Mouse (Mus musculus) macrophage (primary cell): Measurements from ENCODE around the gene Rex1bd. TPM values are rescaled to one million over a fixed set of nuclear protein-coding genes. Genes with fewer than 3 reads are reported as not detected.
A peak's percentile ranks its signal among the peaks of the same experiment; 100 is the strongest.

Experiments
- H3K27ac ChIP-seq: fragments of 350-480 bp; formaldehyde crosslinking; 2 replicates; pipeline ENCODE4 v1.9.0; 2021
- H3K36me3 ChIP-seq: fragments of 350-480 bp; formaldehyde crosslinking; 2 replicates; pipeline ENCODE4 v1.9.0; 2021; ENCODE audit errors: inconsistent target
- H3K4me3 ChIP-seq: fragments of 350-480 bp; formaldehyde crosslinking; 2 replicates; pipeline ENCODE4 v1.9.0; 2021; ENCODE audit errors: inconsistent target
- H3K79me2 ChIP-seq: fragments of 350-480 bp; formaldehyde crosslinking; 2 replicates; pipeline ENCODE4 v1.9.0; 2021; ENCODE audit errors: inconsistent target
- WGBS: methylation state at CpG from one replicate; pipeline ENCODE4 v1.1.7; 2026; ENCODE audit warnings: inconsistent platforms; ENCODE audit not compliant: missing documents; 5-methylcytosine and 5-hydroxymethylcytosine counted together
- polyA plus RNA-seq: library from polyadenylated mRNA; stranded (reverse); fragments of 250-400 nt; gene quantifications from 3 replicates; pipeline ENCODE4 v1.2.4, GENCODE M21; 2018; ENCODE audit warnings: inconsistent platforms

The Rex1bd gene
- polyA plus RNA-seq, 1 experiment from 2014 or later: 37.3 TPM

DNA sequence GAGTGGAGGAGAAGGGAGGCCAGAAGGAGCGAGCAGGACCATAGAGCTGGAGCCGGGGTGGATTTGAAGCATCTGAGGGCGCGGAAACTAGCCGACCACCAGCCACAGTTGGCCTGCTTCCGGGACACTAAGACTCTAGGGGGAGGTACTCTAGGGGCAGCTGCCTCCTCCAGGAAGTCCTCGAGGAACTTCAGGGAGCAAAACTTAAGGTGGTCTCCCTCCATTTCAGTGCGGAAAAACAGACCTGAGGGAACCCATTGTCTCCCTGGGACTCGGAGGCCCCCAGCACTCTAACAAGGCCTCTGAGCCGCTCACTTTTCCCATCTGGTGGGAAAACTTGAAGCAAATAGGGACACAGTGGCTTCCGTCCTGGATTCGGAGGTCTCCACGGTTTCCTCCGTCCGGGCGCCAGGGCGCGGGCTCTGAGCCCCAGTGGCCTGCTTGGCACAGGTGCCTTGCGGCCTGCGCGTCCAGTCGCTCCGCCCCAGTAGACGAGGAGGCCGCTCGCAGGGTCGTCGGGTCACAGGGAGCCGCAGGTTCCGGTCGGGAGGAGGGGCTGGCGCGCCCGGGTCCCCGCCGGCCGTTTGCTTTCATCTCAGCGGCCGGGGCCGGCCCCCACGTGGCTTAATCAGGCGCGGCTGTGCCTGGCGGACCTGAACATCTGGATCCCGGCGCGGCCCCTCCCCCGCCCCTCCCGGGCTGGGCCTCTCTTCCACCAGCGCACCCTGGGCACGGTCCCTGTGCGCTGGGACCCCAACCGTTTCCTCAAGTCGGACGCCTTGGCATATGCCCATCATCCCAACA is 18.4 kb downstream of the Rex1bd start:
- H3K36me3 ChIP-seq: no peaks in the 10 kb centered on the region
- WGBS: 6% methylated on average over 53 of the region's 55 CpGs
- no peak overlapping the region for H3K27ac ChIP-seq
- H3K4me3 ChIP-seq: no peak overlapping the region
- no peaks in the 10 kb centered on the region for H3K79me2 ChIP-seq

DNA sequence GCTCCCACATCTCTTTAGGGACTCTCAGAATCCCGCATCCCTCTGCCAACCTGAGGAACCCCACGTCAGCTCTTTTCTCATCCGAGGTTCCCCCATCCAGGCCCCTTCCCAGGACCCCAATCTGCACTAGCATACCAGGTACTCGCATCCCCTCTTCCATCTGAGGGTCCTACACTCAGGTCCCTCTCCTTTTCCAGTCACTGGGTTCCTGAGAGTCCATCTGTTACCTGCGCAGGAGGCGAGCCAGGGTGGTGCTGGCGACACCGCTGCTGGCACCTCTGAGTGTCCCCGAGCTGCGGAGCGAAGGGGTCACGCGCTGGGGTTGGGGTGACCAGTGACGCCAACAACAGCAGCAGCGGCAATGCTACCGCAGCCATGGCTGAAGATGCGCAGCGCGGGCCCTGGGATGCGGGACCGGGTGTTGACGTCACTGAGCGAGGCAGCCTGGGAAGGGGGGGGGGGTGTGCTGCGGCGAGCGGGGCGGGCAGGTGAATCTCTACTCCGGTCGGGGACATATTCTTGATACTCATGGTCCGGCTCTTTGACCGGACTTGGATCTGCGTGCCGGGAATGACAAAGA is 19.5 kb downstream of the Rex1bd start, which contains the start of gene Tmem59l:
Gene Tmem59l, minus strand, starts transcription at position 418 of the 580 bp plus-strand sequence.
- Histone ChIP-seq H3K36me3 (no peaks in the 10 kb centered on the region), H3K79me2 (no peaks in the 10 kb centered on the region), H3K27ac (no peak within 1 kb of the TSS), H3K4me3 (no peak within 1 kb of the TSS)
- 55% methylated on average over 19 of the region's 33 CpGs for WGBS

DNA sequence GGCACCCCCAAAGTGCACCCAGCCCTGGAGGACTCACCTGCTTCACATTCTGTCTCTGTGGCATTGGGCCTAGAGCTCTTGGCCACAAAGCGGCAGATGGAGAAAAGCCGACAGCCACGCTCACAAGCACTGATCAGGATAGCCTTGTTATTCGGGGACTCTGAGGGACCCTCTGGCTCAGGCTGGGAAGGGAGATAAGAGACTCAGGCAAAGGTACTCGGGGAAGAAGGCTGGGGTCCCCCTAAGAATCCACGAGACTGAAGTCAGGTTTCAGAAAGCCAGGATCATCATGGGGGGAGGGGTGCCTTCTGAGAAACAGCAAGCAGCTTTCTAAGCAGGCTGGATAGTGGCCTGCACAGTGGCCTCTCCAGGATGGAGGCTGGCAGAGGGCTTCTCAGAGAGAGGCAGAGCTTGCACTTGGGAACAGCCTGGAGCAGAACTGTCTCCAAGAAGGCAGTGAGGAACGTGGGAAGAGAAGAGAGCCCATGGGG is 20.3 kb downstream of the Rex1bd start:
- Histone ChIP-seq H3K79me2 (no peaks in the 10 kb centered on the region), H3K36me3 (no peaks in the 10 kb centered on the region), H3K4me3 (no peak overlapping the region), H3K27ac (no peak overlapping the region)
- 72% methylated on average over 7 of the region's 7 CpGs for WGBS

DNA sequence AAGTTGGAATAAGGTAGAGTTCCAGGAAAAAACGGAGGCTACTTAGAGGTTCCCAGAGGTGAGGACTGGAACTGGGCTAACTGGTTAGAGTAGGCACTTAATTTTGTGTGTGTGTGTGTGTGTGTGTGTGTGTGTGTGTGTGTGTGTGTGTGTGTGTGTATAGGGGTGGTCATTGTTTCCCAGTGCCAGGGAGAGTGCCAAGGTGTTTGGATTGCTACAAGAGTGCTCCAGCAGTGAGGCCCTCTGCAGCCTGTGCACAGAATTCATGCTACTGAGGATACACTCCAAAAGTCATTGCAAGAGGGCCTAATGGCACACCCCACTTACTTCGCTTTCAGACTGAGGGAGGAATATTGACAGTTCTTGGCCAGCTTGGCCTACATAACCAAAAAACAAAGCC is 23.6 kb downstream of the Rex1bd start:
- no peaks in the 10 kb centered on the region for H3K79me2 ChIP-seq
- 94% methylated on average over 2 of the region's 2 CpGs for WGBS
- no peak overlapping the region for H3K4me3 ChIP-seq
- H3K36me3 ChIP-seq: no peaks in the 10 kb centered on the region
- no peak overlapping the region for H3K27ac ChIP-seq

DNA sequence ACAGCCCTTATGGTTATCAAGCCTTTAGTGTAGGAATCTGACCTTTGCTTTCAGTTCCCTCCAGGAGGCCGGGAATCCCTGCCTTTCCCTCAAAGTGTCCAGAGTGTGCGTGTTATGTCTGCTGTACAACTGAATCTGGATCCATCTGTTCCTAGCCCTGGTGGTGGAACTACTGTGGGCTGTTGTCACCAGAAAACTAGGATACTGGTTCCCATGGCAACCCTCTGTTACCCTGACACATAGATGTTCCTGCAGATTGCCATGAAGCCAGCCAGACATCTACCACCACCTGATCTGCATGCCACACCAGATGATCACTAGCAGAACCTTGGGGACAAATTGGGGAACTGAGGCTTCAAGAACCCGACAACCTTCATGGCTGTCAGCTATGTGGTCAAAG is 24.6 kb downstream of the Rex1bd start:
- no peak overlapping the region for H3K27ac ChIP-seq
- H3K79me2 ChIP-seq: no peaks in the 10 kb centered on the region
- H3K36me3 ChIP-seq: no peaks in the 10 kb centered on the region
- WGBS: 68% methylated on average over 3 of the region's 3 CpGs
- no peak overlapping the region for H3K4me3 ChIP-seq

DNA sequence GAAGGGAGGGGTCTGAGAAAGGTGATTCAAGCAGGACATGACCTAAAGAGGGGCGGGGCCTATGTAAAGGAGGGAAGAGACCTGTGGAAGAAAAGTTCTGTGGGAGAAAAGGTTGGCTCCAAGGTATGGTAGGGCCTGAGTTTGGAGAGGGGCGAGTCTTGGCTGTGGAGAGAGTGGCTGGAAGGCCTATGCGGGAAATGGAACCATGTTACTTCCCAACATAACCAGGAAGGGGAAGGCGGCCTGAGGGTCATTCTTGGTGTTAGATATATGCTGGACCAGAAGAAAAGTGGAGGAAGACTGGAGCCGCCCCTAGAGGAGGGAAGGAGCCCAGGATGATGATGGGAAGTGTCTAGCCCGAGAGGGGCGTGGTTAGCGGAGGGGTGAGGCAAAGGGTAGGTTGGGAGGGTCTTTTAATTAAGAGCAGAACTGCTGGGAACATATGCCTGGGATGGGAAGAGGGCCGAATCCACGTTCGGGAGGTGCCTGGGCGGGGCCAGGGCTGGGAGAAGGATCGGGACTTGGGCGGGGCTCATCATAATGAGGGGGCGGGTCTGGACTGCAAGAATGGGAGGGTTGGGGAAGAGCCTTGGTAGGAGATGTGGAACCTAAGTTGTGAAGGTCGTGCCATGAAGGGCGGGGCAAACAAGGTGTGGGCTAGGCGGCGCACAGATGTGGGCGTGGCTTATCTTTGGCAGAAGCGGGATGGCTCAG is 29.1 kb downstream of the Rex1bd start:
- 15% methylated on average over 21 of the region's 21 CpGs for WGBS

DNA sequence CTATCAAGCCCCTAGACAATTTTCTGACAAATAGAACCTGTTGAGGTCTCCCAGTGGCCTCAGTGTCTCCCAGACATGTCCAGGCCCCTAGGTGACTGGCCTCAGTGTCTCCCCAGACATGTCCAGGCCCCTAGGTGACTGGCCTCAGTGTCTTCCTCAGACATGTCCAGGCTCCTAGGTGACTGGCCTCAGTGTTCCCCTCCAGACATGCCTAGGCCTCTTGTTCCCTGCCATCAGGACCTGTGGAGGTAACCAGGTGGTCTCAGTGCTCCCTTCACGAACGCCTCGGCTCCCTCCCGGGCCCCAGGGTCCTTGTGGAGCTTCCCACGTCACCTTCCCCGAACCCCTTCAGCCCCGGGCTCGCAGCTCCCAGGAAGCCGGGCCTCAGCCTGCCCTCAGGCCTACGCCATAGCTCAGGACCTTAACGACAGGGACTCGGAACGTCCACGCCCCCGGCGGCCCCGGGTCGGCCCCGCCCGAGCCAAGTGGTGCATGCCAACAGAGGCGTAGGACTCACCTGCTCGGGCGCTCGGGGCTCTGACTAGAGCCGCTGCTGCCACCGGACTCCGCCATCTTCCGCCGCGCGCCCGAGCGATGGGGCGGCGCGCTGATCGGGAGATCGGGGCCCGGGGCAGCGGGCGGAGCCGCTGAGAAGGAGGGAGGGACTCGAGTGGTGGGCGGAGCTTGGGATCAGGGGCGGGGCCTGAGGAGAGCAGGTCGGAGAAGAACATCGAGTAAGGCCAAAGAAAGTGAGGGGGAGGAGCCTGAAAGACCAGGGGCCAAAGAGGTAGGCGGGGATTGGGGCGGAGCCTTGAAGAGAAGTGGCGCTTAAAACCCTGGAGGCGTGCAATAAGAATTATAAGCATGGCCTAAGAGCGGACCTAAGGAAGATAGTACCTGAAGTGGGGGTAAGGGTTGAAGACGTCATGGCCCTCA is 30.0 kb downstream of the Rex1bd start, which contains the start of gene Klhl26:
Gene Klhl26, minus strand, starts transcription at position 636 of the 936 bp plus-strand sequence.
- H3K79me2 ChIP-seq: peaks cover 45% of the 10 kb centered on the region
- peak within 1 kb of the TSS; percentile 25 for H3K27ac ChIP-seq
- H3K36me3 ChIP-seq: no peaks in the 10 kb centered on the region
- WGBS: under 1% methylated on average over 53 of the region's 53 CpGs
- peak within 1 kb of the TSS; percentile 76 for H3K4me3 ChIP-seq

More for the DNA sequence above, 29.1 kb downstream of the Rex1bd start:
- peak overlapping the region; percentile 15; the same call in 1 of the 2 replicates for H3K4me3 ChIP-seq
- H3K79me2 ChIP-seq: peaks cover 37% of the 10 kb centered on the region
- H3K27ac ChIP-seq: no peak overlapping the region
- no peaks in the 10 kb centered on the region for H3K36me3 ChIP-seq

DNA sequence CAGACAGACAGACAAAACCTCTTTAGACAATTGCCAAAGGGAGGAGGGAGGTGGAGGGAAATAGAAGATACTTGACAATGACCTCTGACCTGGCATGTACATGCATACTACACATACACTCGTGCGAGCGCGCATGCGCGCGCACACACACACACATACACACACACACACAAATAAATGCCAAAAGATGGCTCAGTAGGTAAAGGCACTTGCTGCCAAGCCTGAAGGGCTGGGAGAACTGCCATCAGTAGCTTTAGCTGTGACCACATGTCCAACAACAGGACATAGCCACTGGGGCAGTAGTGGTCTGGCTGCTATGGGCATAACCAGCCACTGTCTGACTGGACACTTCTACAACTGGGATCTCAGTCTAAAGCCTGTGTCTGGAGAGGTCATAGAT is 34.7 kb downstream of the Rex1bd start:
- Histone ChIP-seq H3K36me3 (no peaks in the 10 kb centered on the region), H3K4me3 (no peak overlapping the region), H3K27ac (no peak overlapping the region), H3K79me2 (peaks cover 51% of the 10 kb centered on the region)
- WGBS: 100% methylated on average over 7 of the region's 7 CpGs

DNA sequence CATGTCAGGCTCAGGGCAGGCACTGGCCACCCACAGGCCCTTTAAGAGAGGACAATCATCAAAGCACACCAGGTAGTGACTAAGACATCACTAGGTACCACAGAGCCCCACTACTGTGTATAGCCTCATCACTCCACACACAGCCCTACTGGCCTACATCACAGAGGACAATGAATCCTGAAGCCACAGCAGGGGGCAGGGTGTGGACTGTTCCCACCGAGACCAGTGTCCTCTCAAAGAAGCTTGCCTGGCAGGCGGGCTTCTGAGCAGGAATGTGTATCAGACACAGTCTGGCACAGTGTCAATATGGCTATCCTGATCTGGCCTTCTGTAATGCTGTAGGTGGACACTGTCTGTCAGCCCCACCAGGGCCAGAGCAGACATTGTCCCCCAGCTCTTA is 36.6 kb downstream of the Rex1bd start:
- 92% methylated on average over 2 of the region's 2 CpGs for WGBS
- peaks cover 35% of the 10 kb centered on the region for H3K79me2 ChIP-seq
- H3K36me3 ChIP-seq: no peaks in the 10 kb centered on the region
- no peak overlapping the region for H3K27ac ChIP-seq
- H3K4me3 ChIP-seq: no peak overlapping the region

DNA sequence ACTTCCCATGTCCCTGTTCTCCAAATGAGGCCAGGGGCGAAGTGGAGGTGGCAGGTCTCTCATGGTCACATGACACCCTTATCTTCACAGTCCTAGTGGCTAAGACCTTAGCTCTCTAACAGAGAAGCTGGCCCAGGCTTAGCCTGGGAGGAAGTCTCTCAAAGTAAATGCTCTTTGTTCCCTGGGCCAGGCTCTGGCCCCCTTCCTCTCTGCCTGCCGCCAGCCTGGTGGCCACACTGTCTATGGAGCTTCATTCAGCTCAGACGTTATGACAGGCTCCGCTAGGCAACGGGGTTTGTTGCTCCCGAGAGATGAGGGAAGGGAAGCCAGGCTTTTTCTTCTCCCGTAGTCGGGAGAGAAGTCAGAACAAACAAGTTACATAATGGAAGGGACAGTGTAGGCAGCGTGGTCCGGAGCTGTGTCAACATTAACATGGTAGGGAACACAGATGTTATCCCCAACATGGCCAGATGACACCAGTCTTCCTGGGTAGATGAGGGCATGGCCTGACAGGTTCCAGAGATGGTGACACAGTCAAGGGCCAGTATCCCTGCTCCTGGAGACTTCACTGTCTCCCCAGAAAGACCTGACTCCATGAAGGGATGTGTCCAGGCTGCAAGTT is 37.1 kb downstream of the Rex1bd start:
- Histone ChIP-seq H3K27ac (no peak overlapping the region), H3K36me3 (no peaks in the 10 kb centered on the region), H3K4me3 (no peak overlapping the region), H3K79me2 (peaks cover 30% of the 10 kb centered on the region)
- WGBS: 51% methylated on average over 10 of the region's 10 CpGs

DNA sequence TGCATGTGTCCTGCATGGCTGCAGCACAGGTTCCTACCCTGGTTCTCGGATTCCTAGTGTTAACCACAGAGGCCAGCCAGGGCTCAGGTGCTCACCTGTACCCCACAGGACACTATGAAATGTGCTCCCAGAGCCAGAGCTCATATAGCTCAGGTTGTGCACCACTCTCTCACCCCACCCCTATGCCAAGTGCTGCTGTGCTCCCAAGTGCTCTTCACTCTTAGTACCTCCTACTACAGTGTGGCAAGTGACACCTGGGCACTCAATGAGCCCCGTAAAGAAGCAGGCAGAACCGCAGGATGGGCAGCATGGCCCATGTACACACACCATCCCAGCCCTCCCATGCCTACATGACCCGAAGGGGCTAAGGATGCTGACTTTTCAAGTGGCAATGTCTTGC is 37.8 kb downstream of the Rex1bd start:
- no peaks in the 10 kb centered on the region for H3K36me3 ChIP-seq
- 92% methylated on average over 4 of the region's 4 CpGs for WGBS
- no peak overlapping the region for H3K4me3 ChIP-seq
- no peak overlapping the region for H3K27ac ChIP-seq
- H3K79me2 ChIP-seq: peaks cover 23% of the 10 kb centered on the region

DNA sequence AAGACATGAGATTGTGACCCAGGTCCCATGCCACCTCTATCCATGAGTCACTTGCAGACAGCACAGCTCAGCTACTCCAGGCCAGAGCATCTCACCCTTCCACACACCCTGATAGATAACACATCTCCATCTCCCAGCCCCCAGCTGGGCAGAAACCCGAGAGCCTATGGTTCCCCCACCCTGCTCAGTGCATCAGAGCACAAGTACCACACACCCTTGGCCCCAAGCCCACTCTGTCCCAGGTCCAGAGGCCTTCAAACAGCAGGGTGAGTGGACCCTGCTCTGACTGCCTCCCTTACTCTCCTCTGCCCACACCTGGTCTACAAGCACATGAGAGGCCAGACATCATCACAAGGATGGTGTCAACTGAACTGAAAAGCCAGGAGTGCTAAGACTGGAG is 38.6 kb downstream of the Rex1bd start:
- H3K36me3 ChIP-seq: no peaks in the 10 kb centered on the region
- H3K27ac ChIP-seq: no peak overlapping the region
- peaks cover 18% of the 10 kb centered on the region; the same call in 1 of the 2 replicates for H3K79me2 ChIP-seq
- H3K4me3 ChIP-seq: no peak overlapping the region
- 100% methylated on average over 1 of the region's 1 CpGs for WGBS

DNA sequence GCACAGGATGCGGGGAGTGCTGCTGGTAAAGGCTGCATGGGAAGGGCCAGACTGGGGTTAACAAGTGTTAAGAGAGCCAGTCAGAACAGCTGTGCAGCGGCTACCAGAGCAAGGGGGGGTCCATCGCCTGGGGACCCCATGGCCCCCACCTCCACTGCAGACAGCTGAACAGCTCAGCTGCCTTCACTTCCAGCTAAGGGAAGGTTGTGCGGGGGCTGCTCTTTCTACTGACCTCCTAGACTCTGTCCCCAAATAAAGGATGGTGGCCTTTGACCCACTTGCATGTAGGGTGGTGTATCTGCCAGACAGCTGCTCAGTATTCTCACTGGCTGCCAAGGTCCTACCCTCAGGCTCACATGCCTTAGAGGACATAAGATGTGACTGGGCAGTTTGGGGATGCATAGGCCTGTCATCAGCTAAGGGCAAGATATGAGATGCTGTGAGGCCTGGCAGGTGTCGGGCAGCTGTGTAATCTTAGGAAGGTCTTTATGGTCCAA is 39.3 kb downstream of the Rex1bd start:
- no peak overlapping the region for H3K4me3 ChIP-seq
- 97% methylated on average over 5 of the region's 5 CpGs for WGBS
- no peaks in the 10 kb centered on the region for H3K36me3 ChIP-seq
- H3K27ac ChIP-seq: no peak overlapping the region
- H3K79me2 ChIP-seq: peaks cover 12% of the 10 kb centered on the region; the same call in 1 of the 2 replicates
